In the genomic region with DNA sequence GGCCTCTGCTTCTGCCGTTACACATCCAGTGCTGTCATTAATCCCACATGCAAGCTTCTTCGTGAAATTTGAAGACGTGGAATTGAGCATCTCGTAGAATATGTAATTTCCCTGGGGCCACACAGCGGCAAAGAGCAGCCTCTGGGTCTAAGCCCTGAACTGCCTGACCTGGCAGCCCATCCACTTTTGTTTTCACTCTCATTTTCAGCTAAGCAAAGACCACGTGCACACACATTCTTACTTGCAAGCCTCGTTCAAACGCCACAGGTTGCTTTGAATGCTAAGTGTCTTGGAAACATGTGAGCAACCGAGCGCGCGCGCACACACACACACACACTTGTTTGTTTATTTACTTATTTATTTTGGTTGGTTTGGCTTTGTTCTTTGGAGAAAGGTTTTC, we compare ENCODE assay signal across 18 mouse cellular contexts.
"Had no signal": no experiment of that assay in that cellular context is flagged by ENCODE, and none has a peak within 500 bp of the region (broad histone marks: within the 10 kb centered on the region; RNA-seq: fewer than 3 reads in every experiment).

No protein-coding gene starts in this region.

- H3K4me1 ChIP-seq: liver, embryonic 13.5 days; stomach, embryonic 15.5 days had no signal

- H3K27ac ChIP-seq: kidney, embryonic 15.5 days; limb, embryonic 13.5 days; liver, embryonic 13.5 days; macrophage; midbrain, embryonic 12.5 days; midbrain, embryonic 15.5 days; neural tube, embryonic 12.5 days; stomach, embryonic 15.5 days had no signal

- H3K4me3 ChIP-seq: kidney, embryonic 15.5 days; limb, embryonic 13.5 days; liver, embryonic 13.5 days; midbrain, embryonic 12.5 days; midbrain, embryonic 15.5 days; neural tube, embryonic 12.5 days; neural tube, embryonic 15.5 days; stomach, embryonic 15.5 days had no signal

- DNase-seq: kidney, adult 8-10 months; kidney, postnatal 10 days; kidney, postnatal 36 days; layer of hippocampus, postnatal 36 days; left cerebral cortex, postnatal 4 days; liver; liver, embryonic 13.5 days; lung, embryonic 14.5 days; right cerebral cortex, postnatal 4 days; thymus, postnatal 25 days had no signal

- H3K36me3 ChIP-seq: kidney, embryonic 15.5 days; limb, embryonic 13.5 days; liver, embryonic 13.5 days; midbrain, embryonic 12.5 days; midbrain, embryonic 15.5 days; neural tube, embryonic 12.5 days; neural tube, embryonic 15.5 days; stomach, embryonic 15.5 days had no signal

- H3K27me3 ChIP-seq: liver, embryonic 13.5 days; midbrain, embryonic 15.5 days; neural tube, embryonic 15.5 days had no signal

- H3K9me3 ChIP-seq: kidney, embryonic 15.5 days; limb, embryonic 13.5 days; liver, embryonic 13.5 days; midbrain, embryonic 12.5 days; midbrain, embryonic 15.5 days; neural tube, embryonic 12.5 days; neural tube, embryonic 15.5 days; stomach, embryonic 15.5 days had no signal
